In the genomic region with DNA sequence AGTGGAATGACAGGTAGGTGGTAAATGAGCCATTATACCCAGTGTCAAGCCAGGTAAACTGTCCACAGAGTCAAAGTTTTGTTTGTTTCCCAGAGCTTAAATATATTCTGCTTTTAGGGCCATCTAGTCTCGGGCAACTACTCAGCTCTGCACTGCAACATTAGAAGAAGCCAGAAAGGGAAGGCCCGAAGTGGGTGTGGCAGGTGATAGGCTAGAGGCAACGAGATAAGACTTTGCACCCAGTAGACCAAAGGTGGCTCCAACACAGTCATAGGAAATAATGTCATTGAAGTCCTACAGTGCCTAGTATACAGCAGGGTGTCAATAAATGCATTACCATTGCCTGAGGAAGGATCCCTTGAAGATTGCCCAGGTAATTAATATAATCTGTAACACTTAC, we compare ENCODE assay signal across 14 mouse cellular contexts. TPM values are rescaled to one million over a fixed set of nuclear protein-coding genes. Genes with fewer than 3 reads are reported as not detected.
DNase-seq lines count a peak whose midpoint lies in the region; ATAC-seq and TF ChIP-seq lines count a peak whose summit lies in the region.
"Had no signal": no experiment of that assay in that cellular context is flagged by ENCODE, and none has a peak within 500 bp of the region (broad histone marks: within the 10 kb centered on the region; RNA-seq: fewer than 3 reads in every experiment).

No protein-coding gene starts in this region.

- no peak overlapping the region for H3K4me2 ChIP-seq in hindbrain, embryonic 14.5 days (replicated peaks)
- H3K4me2 ChIP-seq in hindbrain, embryonic 11.5 days (replicated peaks; ENCODE audit: low read depth, low read length), result no peak overlapping the region
- H3K4me2 ChIP-seq: limb, embryonic 15.5 days; neural tube, embryonic 15.5 days had no signal

- no peaks in the 10 kb centered on the region for H3K27me3 ChIP-seq in hindbrain, embryonic 10.5 days (ENCODE audit: insufficient read depth, poor library complexity, severe bottlenecking)
- H3K27me3 ChIP-seq in hindbrain, embryonic 14.5 days (ENCODE audit: control insufficient read depth, insufficient read depth, low read length), result no peaks in the 10 kb centered on the region
- no peaks in the 10 kb centered on the region for H3K27me3 ChIP-seq in small intestine, adult 2 months (ENCODE audit: control insufficient read depth, insufficient read depth, low read length)
- H3K27me3 ChIP-seq in hindbrain, embryonic 11.5 days (ENCODE audit: control insufficient read depth, insufficient read depth, low read length), result no peaks in the 10 kb centered on the region
- H3K27me3 ChIP-seq: limb, embryonic 15.5 days; neural tube, embryonic 15.5 days had no signal

- H3K4me3 ChIP-seq in hindbrain, embryonic 10.5 days, result no peak overlapping the region
- no peak overlapping the region for H3K4me3 ChIP-seq in hindbrain, embryonic 14.5 days (replicated peaks; ENCODE audit: low read length)
- H3K4me3 ChIP-seq in small intestine, adult 2 months (ENCODE audit: low read depth, low read length), result no peak overlapping the region
- H3K4me3 ChIP-seq in hindbrain, embryonic 11.5 days (ENCODE audit: low read depth, low read length), result no peak overlapping the region
- H3K4me3 ChIP-seq: limb, embryonic 15.5 days; neural tube, embryonic 15.5 days had no signal

- H3K9ac ChIP-seq in hindbrain, embryonic 14.5 days, result no peak overlapping the region
- H3K9ac ChIP-seq in hindbrain, embryonic 11.5 days (ENCODE audit: low read depth, low read length), result no peak overlapping the region
- H3K9ac ChIP-seq: limb, embryonic 15.5 days; neural tube, embryonic 15.5 days had no signal

- H3K4me1 ChIP-seq in hindbrain, embryonic 10.5 days (replicated peaks), result peaks cover 32% of the 10 kb centered on the region
- H3K4me1 ChIP-seq in hindbrain, embryonic 14.5 days (replicated peaks; ENCODE audit: control insufficient read depth, insufficient read depth, low read length), result peaks cover 17% of the 10 kb centered on the region; the same call in 1 of the 2 replicates
- H3K4me1 ChIP-seq in small intestine, adult 2 months (ENCODE audit: control insufficient read depth, insufficient read depth, insufficient read length, low read length), result peaks cover 29% of the 10 kb centered on the region; the same call in 1 of the 2 replicates
- no peaks in the 10 kb centered on the region; the same call in 1 of the 2 replicates for H3K4me1 ChIP-seq in hindbrain, embryonic 11.5 days (replicated peaks; ENCODE audit: control insufficient read depth, insufficient read depth, low read length)

- 78% methylated on average over 3 of the region's 3 CpGs for WGBS in hindbrain, embryonic 10.5 days
- WGBS in hindbrain, embryonic 14.5 days, result 88% methylated on average over 3 of the region's 3 CpGs
- 23% methylated on average over 3 of the region's 3 CpGs for WGBS in large intestine, adult 2 months
- 16% methylated on average over 3 of the region's 3 CpGs for WGBS in small intestine, adult 2 months
- 73% methylated on average over 3 of the region's 3 CpGs for WGBS in hindbrain, embryonic 11.5 days

- TF ChIP-seq CTCF in small intestine, adult 2 months (IDR thresholded peaks at IDR 0.05; ENCODE audit: extremely low read depth, insufficient read length, insufficient replicate concordance, low read depth, low read length), result no peak

- TF ChIP-seq POLR2A in small intestine, adult 2 months (IDR thresholded peaks at IDR 0.05; ENCODE audit: low read depth, low read length), result no peak

- no peak for DNase-seq in hindbrain, embryonic 10.5 days (ENCODE audit: low spot score)
- DNase-seq in hindbrain, embryonic 14.5 days (ENCODE audit: low spot score), result no peak
- DNase-seq in c-Kit-positive CD71-positive TER-119-positive erythroid progenitor cells, embryonic 14.5 days (ENCODE audit: low spot score), result peak; percentile 84
- DNase-seq in large intestine, adult 2 months (ENCODE audit: low read depth, low spot score), result peak; percentile 80
- DNase-seq in right cerebral cortex, postnatal 36 days (ENCODE audit: low spot score in 2 of 2), result no peak
- no peak for DNase-seq in hindbrain, embryonic 11.5 days (ENCODE audit: low spot score)
- DNase-seq in embryo, embryonic 9.5 days (ENCODE audit: extremely low spot score), result no peak
- DNase-seq: cerebellum, postnatal 10 days; kidney, adult 9 months; right cerebral cortex, postnatal 25 days had no signal

- peaks cover 27% of the 10 kb centered on the region for H3K36me3 ChIP-seq in hindbrain, embryonic 10.5 days
- H3K36me3 ChIP-seq in hindbrain, embryonic 14.5 days (replicated peaks; ENCODE audit: control insufficient read depth, insufficient read depth), result peaks cover 2% of the 10 kb centered on the region; the same call in 1 of the 2 replicates
- peaks cover 25% of the 10 kb centered on the region for H3K36me3 ChIP-seq in small intestine, adult 2 months (ENCODE audit: control insufficient read depth, insufficient read depth, low read length)
- no peaks in the 10 kb centered on the region for H3K36me3 ChIP-seq in hindbrain, embryonic 11.5 days (ENCODE audit: control insufficient read depth, insufficient read depth, low read length)

- ATAC-seq in hindbrain, embryonic 14.5 days (ENCODE audit: low FRiP score), result no peak
- no peak for ATAC-seq in hindbrain, embryonic 11.5 days (ENCODE audit: low FRiP score)
- ATAC-seq: CD4-positive, CD25-positive, alpha-beta regulatory T cell, adult 4 months had no signal

- no peaks in the 10 kb centered on the region for H3K9me3 ChIP-seq in hindbrain, embryonic 10.5 days
- no peaks in the 10 kb centered on the region for H3K9me3 ChIP-seq in hindbrain, embryonic 14.5 days (ENCODE audit: control insufficient read depth, low read length)
- no peaks in the 10 kb centered on the region for H3K9me3 ChIP-seq in hindbrain, embryonic 11.5 days (ENCODE audit: control insufficient read depth, low read length)
- H3K9me3 ChIP-seq: limb, embryonic 15.5 days; neural tube, embryonic 15.5 days had no signal

- peak overlapping the region; percentile 75; the same call in 1 of the 2 replicates for H3K27ac ChIP-seq in hindbrain, embryonic 10.5 days
- H3K27ac ChIP-seq in hindbrain, embryonic 14.5 days, result no peak overlapping the region
- peak overlapping the region; percentile 65 for H3K27ac ChIP-seq in small intestine, adult 2 months (ENCODE audit: insufficient read depth, low read depth, low read length)
- H3K27ac ChIP-seq in hindbrain, embryonic 11.5 days (ENCODE audit: low read depth, low read length), result no peak overlapping the region
- H3K27ac ChIP-seq: limb, embryonic 15.5 days; neural tube, embryonic 15.5 days had no signal

RNA-seq across cellular contexts. Expression of gene Cox11, which starts 25.1 kb away (rescaled TPM):
- polyA plus RNA-seq in hindbrain, embryonic 10.5 days (2016; fragmentation: Nextera tagmentation; extraction: Ambion mirVana), result 31.9 and 32.4 TPM in 2 replicates
- 28.4 and 31.5 TPM in 2 replicates for polyA plus RNA-seq in hindbrain, embryonic 14.5 days (2014; fragmentation: Nextera tagmentation; extraction: Ambion mirVana)
- 8.3 and 14.0 TPM in 2 replicates for polyA plus RNA-seq in large intestine, adult 2 months (2012; rRNA removed)
- polyA plus RNA-seq in small intestine, adult 2 months (2012; rRNA removed), result 20.4 and 30.2 TPM in 2 replicates
- 26.1 and 26.7 TPM in 2 replicates for polyA plus RNA-seq in hindbrain, embryonic 11.5 days (2014; fragmentation: Nextera tagmentation; extraction: Ambion mirVana)

RNA-seq across cellular contexts. Expression of gene Tom1l1, which starts 25.1 kb away (rescaled TPM):
- polyA plus RNA-seq in hindbrain, embryonic 10.5 days (2016; fragmentation: Nextera tagmentation; extraction: Ambion mirVana), result 15.6 and 21.8 TPM in 2 replicates
- polyA plus RNA-seq in hindbrain, embryonic 14.5 days (2014; fragmentation: Nextera tagmentation; extraction: Ambion mirVana), result 24.6 and 27.1 TPM in 2 replicates
- 11.5 and 16.2 TPM in 2 replicates for polyA plus RNA-seq in large intestine, adult 2 months (2012; rRNA removed)
- polyA plus RNA-seq in small intestine, adult 2 months (2012; rRNA removed), result 5.4 and 9.7 TPM in 2 replicates
- polyA plus RNA-seq in hindbrain, embryonic 11.5 days (2014; fragmentation: Nextera tagmentation; extraction: Ambion mirVana), result 17.8 and 21.4 TPM in 2 replicates

RNA-seq across cellular contexts. Expression of gene Stxbp4, which starts 25.2 kb away (rescaled TPM):
- polyA plus RNA-seq in hindbrain, embryonic 10.5 days (2016; fragmentation: Nextera tagmentation; extraction: Ambion mirVana), result 33.8 and 36.1 TPM in 2 replicates
- 18.8 and 19.4 TPM in 2 replicates for polyA plus RNA-seq in hindbrain, embryonic 14.5 days (2014; fragmentation: Nextera tagmentation; extraction: Ambion mirVana)
- polyA plus RNA-seq in large intestine, adult 2 months (2012; rRNA removed), result 0.37 and 0.96 TPM in 2 replicates
- 0.27 and 0.44 TPM in 2 replicates for polyA plus RNA-seq in small intestine, adult 2 months (2012; rRNA removed)
- 38.1 and 43.5 TPM in 2 replicates for polyA plus RNA-seq in hindbrain, embryonic 11.5 days (2014; fragmentation: Nextera tagmentation; extraction: Ambion mirVana)

Comparison
In these comparisons a context has a peak if more than half of its experiments do, and no peak if none do; other contexts are left out.
1. H3K27ac ChIP-seq: peak in hindbrain, embryonic 10.5 days (single experiment) and small intestine, adult 2 months (single experiment); none in hindbrain, embryonic 14.5 days (single experiment) and hindbrain, embryonic 11.5 days (single experiment).
2. DNase-seq: peak in c-Kit-positive CD71-positive TER-119-positive erythroid progenitor cells, embryonic 14.5 days (single experiment) and large intestine, adult 2 months (single experiment); none in hindbrain, embryonic 10.5 days (single experiment), hindbrain, embryonic 14.5 days (single experiment), right cerebral cortex, postnatal 36 days (0 of 2), hindbrain, embryonic 11.5 days (single experiment) and embryo, embryonic 9.5 days (single experiment).
3. RNA of gene Stxbp4, which starts 25.2 kb away (polyA plus RNA-seq): 38.1 to 43.5 TPM in hindbrain, embryonic 11.5 days, 33.8 to 36.1 TPM in hindbrain, embryonic 10.5 days and 18.8 to 19.4 TPM in hindbrain, embryonic 14.5 days; 0.27 to 0.44 TPM in small intestine, adult 2 months and 0.37 to 0.96 TPM in large intestine, adult 2 months; every median in the first group is over 10 times any median in the second.